Mouse (Mus musculus) heart, embryonic 14.5 days (tissue): Measurements from ENCODE around the gene Tmem51. TPM values are rescaled to one million over a fixed set of nuclear protein-coding genes. Genes with fewer than 3 reads are reported as not detected.

Experiments used
- ATAC-seq: fragments of 200-750 bp; cut with Nextera tagmentation; 2 replicates; pipeline ENCODE4 v1.8.0; 2017; ENCODE audit warnings: low read depth, moderate TSS enrichment; ENCODE audit not compliant: insufficient number of reproducible peaks, insufficient read depth, low FRiP score
- H3K27ac ChIP-seq, 2 experiments: fragments of 200-500 bp in 1 of 2; fragments of 300-500 bp in 1 of 2; sonication (generic) in 1 of 2; replicated peaks in 1 of 2; 2 replicates each; pipeline ENCODE4 v1.5.1; 2012 to 2014; ENCODE audit warnings: low read depth in 2 of 2, low read length in 2 of 2, control low read depth in 1 of 2, mild to moderate bottlenecking in 1 of 2, mixed read lengths in 1 of 2; ENCODE audit not compliant: control insufficient read depth in 1 of 2, insufficient read depth in 1 of 2
- H3K27me3 ChIP-seq: fragments of 300-500 bp; sonication (generic); 2 replicates; pipeline ENCODE4 v1.6.1; 2014; ENCODE audit warnings: mild to moderate bottlenecking, low read length, control low read depth; ENCODE audit not compliant: control insufficient read depth, insufficient read depth
- H3K36me3 ChIP-seq: fragments of 300-500 bp; sonication (generic); 2 replicates; pipeline ENCODE4 v1.6.1; 2014; ENCODE audit warnings: mild to moderate bottlenecking, control low read depth, low read length, mixed read lengths; ENCODE audit not compliant: control insufficient read depth, insufficient read depth
- H3K4me1 ChIP-seq, 2 experiments: fragments of 200-500 bp in 1 of 2; fragments of 300-500 bp in 1 of 2; sonication (generic) in 1 of 2; 2 replicates each; pipeline ENCODE4 v1.6.1; 2012 to 2014; ENCODE audit warnings: low read length in 2 of 2, control low read depth in 1 of 2, mixed read lengths in 1 of 2; ENCODE audit not compliant: control insufficient read depth in 2 of 2, insufficient read depth in 2 of 2
- H3K4me2 ChIP-seq: fragments of 300-500 bp; sonication (generic); 2 replicates; pipeline ENCODE4 v1.6.1; 2014; ENCODE audit warnings: mild to moderate bottlenecking, low read length
- H3K4me3 ChIP-seq, 2 experiments: fragments of 200-500 bp in 1 of 2; fragments of 300-500 bp in 1 of 2; sonication (generic) in 1 of 2; 2 replicates each; pipeline ENCODE4 v1.5.1; 2012 to 2014; ENCODE audit warnings: low read length in 2 of 2, mild to moderate bottlenecking in 2 of 2, control low read depth in 1 of 2, low read depth in 1 of 2, moderate library complexity in 1 of 2; ENCODE audit not compliant: control insufficient read depth in 1 of 2, insufficient read depth in 1 of 2
- H3K9ac ChIP-seq: fragments of 300-500 bp; sonication (generic); 2 replicates; pipeline ENCODE4 v1.6.1; 2014; ENCODE audit warnings: mild to moderate bottlenecking, low read length
- H3K9me3 ChIP-seq: fragments of 300-500 bp; sonication (generic); 2 replicates; pipeline ENCODE4 v1.6.1; 2016; ENCODE audit warnings: low read length, control low read depth; ENCODE audit not compliant: control insufficient read depth
- WGBS: fragments of 180-500 bp; shearing (Covaris S2); extraction: QIAGEN DNeasy Blood & Tissue Kit; methylation state at CpG from one replicate; pipeline ENCODE4 v1.1.7; 2014; 5-methylcytosine and 5-hydroxymethylcytosine counted together
- polyA plus RNA-seq: library from polyadenylated mRNA; unstranded; fragments of >200 nt; fragmentation: Nextera tagmentation; extraction: Ambion mirVana; gene quantifications from 2 replicates; pipeline ENCODE4 v1.2.1, GENCODE M21; 2014

The Tmem51 gene
- polyA plus RNA-seq, 1 experiment from 2014 or later = 36.4 TPM

GRCm38 (mm10) chr4:142037897-142038296 lies 46.2 kb downstream of the Tmem51 start:
- Histone ChIP-seq H3K9ac (no peak overlapping the region), H3K4me1 (peaks cover 30 to 35% of the 10 kb centered on the region in 2 experiments), H3K4me3 (no peak overlapping the region), H3K36me3 (peaks cover 21% of the 10 kb centered on the region), H3K4me2 (no peak overlapping the region), H3K9me3 (no peaks in the 10 kb centered on the region), H3K27ac (no peak overlapping the region), H3K27me3 (no peaks in the 10 kb centered on the region)
- no peak for ATAC-seq
- WGBS = 55% methylated on average over 4 of the region's 4 CpGs

GRCm38 (mm10) chr4:142028533-142028932 lies 55.6 kb downstream of the Tmem51 start:
- Histone ChIP-seq H3K36me3 (peaks cover 18% of the 10 kb centered on the region), H3K9me3 (no peaks in the 10 kb centered on the region), H3K4me1 (peaks cover 3% of the 10 kb centered on the region in 2 experiments; a peak in 1 of 4 replicates), H3K27me3 (no peaks in the 10 kb centered on the region), H3K27ac (no peak overlapping the region), H3K9ac (peak overlapping the region; percentile 28), H3K4me3 (no peak overlapping the region), H3K4me2 (peak overlapping the region; percentile 48)
- WGBS = 3% methylated on average over 13 of the region's 13 CpGs
- no peak for ATAC-seq

DNA sequence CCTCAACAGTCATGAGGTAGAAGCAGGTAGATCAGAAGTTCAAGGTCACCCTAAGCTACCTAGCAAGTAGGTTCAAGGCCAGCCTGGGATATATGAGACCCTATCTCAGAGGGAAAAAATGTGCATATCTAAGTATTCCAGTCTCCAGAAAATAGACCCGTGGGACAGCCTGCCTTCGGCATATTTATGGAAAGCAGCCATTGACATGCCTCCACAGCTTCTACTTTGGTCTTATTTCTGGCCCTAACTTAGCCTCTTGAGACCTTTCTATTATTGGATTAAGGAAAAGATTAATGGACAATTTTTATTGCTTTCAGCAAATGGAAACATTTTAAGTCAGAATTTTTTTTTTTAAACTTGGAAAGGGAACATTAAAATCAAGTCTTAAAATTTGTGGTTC lies 57.1 kb downstream of the Tmem51 start:
- Histone ChIP-seq H3K36me3 (peaks cover 13% of the 10 kb centered on the region), H3K4me3 (no peak overlapping the region), H3K27me3 (no peaks in the 10 kb centered on the region), H3K4me2 (no peak overlapping the region), H3K9ac (no peak overlapping the region), H3K27ac (no peak overlapping the region), H3K4me1 (peaks cover 3% of the 10 kb centered on the region in 2 experiments; a peak in 1 of 4 replicates), H3K9me3 (no peaks in the 10 kb centered on the region)
- no peak for ATAC-seq
- WGBS = 46% methylated on average over 2 of the region's 2 CpGs

- Histone ChIP-seq H3K36me3 (no peaks in the 10 kb centered on the region), H3K4me1 (peaks cover 3% of the 10 kb centered on the region in 2 experiments; a peak in 1 of 4 replicates), H3K4me2 (no peak overlapping the region), H3K9me3 (no peaks in the 10 kb centered on the region), H3K27ac (no peak overlapping the region), H3K9ac (no peak overlapping the region), H3K4me3 (no peak overlapping the region), H3K27me3 (no peaks in the 10 kb centered on the region)
- 98% methylated on average over 2 of the region's 2 CpGs for WGBS
- no peak for ATAC-seq
Observed at GRCm38 (mm10) chr4:142024536-142024935, 59.6 kb downstream of the Tmem51 start.

- Histone ChIP-seq H3K27me3 (no peaks in the 10 kb centered on the region), H3K9me3 (no peaks in the 10 kb centered on the region), H3K4me2 (no peak overlapping the region), H3K4me1 (peaks cover 2 to 3% of the 10 kb centered on the region in 2 experiments; a peak in 3 of 4 replicates), H3K27ac (no peak overlapping the region), H3K9ac (no peak overlapping the region), H3K36me3 (no peaks in the 10 kb centered on the region), H3K4me3 (no peak overlapping the region)
- ATAC-seq = no peak
- WGBS = 58% methylated on average over 4 of the region's 4 CpGs
Observed at GRCm38 (mm10) chr4:142023166-142023565, 60.9 kb downstream of the Tmem51 start.

DNA sequence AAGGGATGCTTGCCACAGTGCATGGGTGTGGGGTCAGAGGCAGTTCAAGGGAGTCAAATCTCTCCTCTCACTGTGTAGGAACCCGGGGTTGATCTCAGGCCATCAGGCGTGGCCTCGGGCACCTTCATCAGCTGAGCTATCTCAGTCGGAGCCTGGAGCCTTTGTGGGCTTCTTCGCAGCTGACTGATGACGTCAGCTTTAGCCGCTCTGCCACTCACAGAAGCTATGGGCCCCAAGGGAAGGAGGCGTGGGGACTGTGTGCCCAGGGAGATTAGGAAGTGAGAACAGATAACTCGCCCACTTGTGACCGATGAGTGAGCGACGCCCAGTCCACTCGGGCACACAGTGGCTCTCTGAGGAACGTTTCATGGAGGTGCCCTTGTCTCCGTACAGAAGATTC lies 66.4 kb downstream of the Tmem51 start:
- Histone ChIP-seq H3K9ac (no peak overlapping the region), H3K4me3 (peak overlapping the region; percentile 3 to 7; a peak in 2 of 4 replicates), H3K27ac (0 out of 4 replicates have a peak overlapping the region, but pooled peaks of 1 of the 2 experiments have one; percentile 11), H3K4me2 (peak overlapping the region; percentile 53), H3K4me1 (peaks cover 23 to 25% of the 10 kb centered on the region in 2 experiments), H3K9me3 (no peaks in the 10 kb centered on the region), H3K27me3 (peaks cover 18% of the 10 kb centered on the region; the same call in 1 of the 2 replicates), H3K36me3 (no peaks in the 10 kb centered on the region)
- WGBS = 5% methylated on average over 15 of the region's 15 CpGs
- ATAC-seq = peak; percentile 64

GRCm38 (mm10) chr4:142014659-142015608 lies 69.2 kb downstream of the Tmem51 start, which contains the start of gene Fhad1:
Gene Fhad1 (minus strand): TSS chr4:142015082.
- Histone ChIP-seq H3K4me1 (peaks cover 23 to 25% of the 10 kb centered on the region in 2 experiments), H3K9me3 (no peaks in the 10 kb centered on the region), H3K27me3 (peaks cover 19% of the 10 kb centered on the region; the same call in 1 of the 2 replicates), H3K4me3 (peak within 1 kb of the TSS; percentile 34 to 39), H3K36me3 (no peaks in the 10 kb centered on the region), H3K27ac (no peak within 1 kb of the TSS), H3K9ac (peak within 1 kb of the TSS; percentile 17), H3K4me2 (peak within 1 kb of the TSS; percentile 73)
- ATAC-seq = peak; percentile 74
- 1% methylated on average over 45 of the region's 46 CpGs for WGBS
